Mouse (Mus musculus) cerebellum, adult 9-10 months (tissue): Measurements from ENCODE around the gene Uqcr11.
A peak's percentile ranks its signal among the peaks of the same experiment; 100 is the strongest.

ENCODE experiments used
- DNase-seq: peaks from one replicate; pipeline ENCODE4 v3.0.0; 2022

Uqcr11 gene

GRCm38 (mm10) chr10:80430375-80430980, 23.8 kb upstream of the Uqcr11 start:
- peak; percentile 30 for DNase-seq

- no peak for DNase-seq
Measured at GRCm38 (mm10) chr10:80429800-80430199, 23.2 kb upstream of the Uqcr11 start.

GRCm38 (mm10) chr10:80425041-80425440, 18.4 kb upstream of the Uqcr11 start:
- DNase-seq = no peak

GRCm38 (mm10) chr10:80423562-80423961, 16.9 kb upstream of the Uqcr11 start:
- peak; percentile 29 for DNase-seq

- DNase-seq = no peak
Measured at GRCm38 (mm10) chr10:80421651-80422472, 15.2 kb upstream of the Uqcr11 start.

GRCm38 (mm10) chr10:80421208-80421607, 14.6 kb upstream of the Uqcr11 start:
- no peak for DNase-seq

GRCm38 (mm10) chr10:80420729-80421128, 14.1 kb upstream of the Uqcr11 start:
- peak; percentile 32 for DNase-seq

GRCm38 (mm10) chr10:80419419-80419818, 12.8 kb upstream of the Uqcr11 start:
- DNase-seq = peak; percentile 68

- DNase-seq = peak; percentile 90
Measured at GRCm38 (mm10) chr10:80418311-80418710, 11.7 kb upstream of the Uqcr11 start.

GRCm38 (mm10) chr10:80417841-80418240, 11.2 kb upstream of the Uqcr11 start:
- DNase-seq = peak; percentile 66

- DNase-seq = no peak
Measured at GRCm38 (mm10) chr10:80417371-80417770, 10.7 kb upstream of the Uqcr11 start.

- DNase-seq = no peak
Measured at GRCm38 (mm10) chr10:80415566-80415965, 8.9 kb upstream of the Uqcr11 start.

GRCm38 (mm10) chr10:80412656-80413541, 6.3 kb upstream of the Uqcr11 start:
- DNase-seq = peak; percentile 90

- no peak for DNase-seq
Measured at GRCm38 (mm10) chr10:80407924-80408323, 1.3 kb upstream of the Uqcr11 start.

GRCm38 (mm10) chr10:80405481-80406173, 1.0 kb downstream of the Uqcr11 start:
- no peak for DNase-seq

- no peak for DNase-seq
Measured at GRCm38 (mm10) chr10:80403044-80403692, 3.5 kb downstream of the Uqcr11 start.

GRCm38 (mm10) chr10:80400704-80401161, 5.9 kb downstream of the Uqcr11 start:
- DNase-seq = no peak

- DNase-seq = no peak
Measured at GRCm38 (mm10) chr10:80399973-80400703, 6.5 kb downstream of the Uqcr11 start.

- peak; percentile 100 for DNase-seq
Measured at GRCm38 (mm10) chr10:80399191-80399972, 7.2 kb downstream of the Uqcr11 start, which contains the start of gene Mbd3. Gene Mbd3, minus strand, starts transcription at chr10:80399550.

- peak; percentile 98 for DNase-seq
Measured at GRCm38 (mm10) chr10:80398719-80399190, 7.9 kb downstream of the Uqcr11 start.
